Mouse (Mus musculus) intestine, postnatal 0 days (tissue): ENCODE data around the gene Ankrd12. TPM values are rescaled to one million over a fixed set of nuclear protein-coding genes. Genes with fewer than 3 reads are reported as not detected.

ENCODE experiments used
- ATAC-seq: fragments of 200-750 bp; cut with Nextera tagmentation; 2 replicates; pipeline ENCODE4 v1.8.0; 2017; ENCODE audit warnings: mild to moderate bottlenecking, moderate TSS enrichment, moderate library complexity
- H3K27ac ChIP-seq: fragments of 300-500 bp; sonication (generic); 2 replicates; pipeline ENCODE4 v1.5.1; 2014; ENCODE audit warnings: mild to moderate bottlenecking, low read depth, low read length, moderate library complexity
- H3K27me3 ChIP-seq: fragments of 300-500 bp; sonication (generic); replicated peaks from 2 replicates; pipeline ENCODE4 v1.6.1; 2014; ENCODE audit warnings: low read length, mixed read lengths; ENCODE audit not compliant: control insufficient read depth, insufficient read depth
- H3K36me3 ChIP-seq: fragments of 300-500 bp; sonication (generic); 2 replicates; pipeline ENCODE4 v1.6.1; 2014; ENCODE audit warnings: mild to moderate bottlenecking, moderate library complexity; ENCODE audit not compliant: control insufficient read depth, insufficient read depth
- H3K4me1 ChIP-seq: fragments of 300-500 bp; sonication (generic); replicated peaks from 2 replicates; pipeline ENCODE4 v1.6.1; 2014; ENCODE audit warnings: antibody characterized with exemption, low read length, mixed read lengths; ENCODE audit not compliant: control insufficient read depth, insufficient read depth
- H3K4me2 ChIP-seq: fragments of 300-500 bp; sonication (generic); replicated peaks from 2 replicates; pipeline ENCODE4 v1.6.1; 2014; ENCODE audit warnings: low read depth, mild to moderate bottlenecking, moderate library complexity
- H3K4me3 ChIP-seq: fragments of 300-500 bp; sonication (generic); 2 replicates; pipeline ENCODE4 v1.5.1; 2014; ENCODE audit warnings: low read depth, low read length
- H3K9ac ChIP-seq: fragments of 300-500 bp; sonication (generic); 2 replicates; pipeline ENCODE4 v1.6.1; 2014; ENCODE audit warnings: mild to moderate bottlenecking, low read depth, low read length
- H3K9me3 ChIP-seq: fragments of 300-500 bp; sonication (generic); 2 replicates; pipeline ENCODE4 v1.6.1; 2016; ENCODE audit warnings: mixed run types; ENCODE audit not compliant: control insufficient read depth
- CTCF ChIP-seq: sonication (generic); IDR thresholded peaks from 2 replicates; pipeline ENCODE4 v1.5.1; 2016; ENCODE audit warnings: low read depth, mild to moderate bottlenecking, control low read depth, antibody characterized with exemption, moderate library complexity
- WGBS: fragments of 180-500 bp; shearing (Covaris S2); extraction: QIAGEN DNeasy Blood & Tissue Kit; methylation state at CpG from one replicate; pipeline ENCODE4 v1.1.7; 2014; 5-methylcytosine and 5-hydroxymethylcytosine counted together
- polyA plus RNA-seq: library from polyadenylated mRNA; unstranded; fragments of >200 nt; fragmentation: Nextera tagmentation; extraction: Ambion mirVana; gene quantifications from 2 replicates; pipeline ENCODE4 v1.2.1, GENCODE M21; 2015

The Ankrd12 gene
- polyA plus RNA-seq, 1 experiment from 2014 or later = 21.9 TPM

DNA sequence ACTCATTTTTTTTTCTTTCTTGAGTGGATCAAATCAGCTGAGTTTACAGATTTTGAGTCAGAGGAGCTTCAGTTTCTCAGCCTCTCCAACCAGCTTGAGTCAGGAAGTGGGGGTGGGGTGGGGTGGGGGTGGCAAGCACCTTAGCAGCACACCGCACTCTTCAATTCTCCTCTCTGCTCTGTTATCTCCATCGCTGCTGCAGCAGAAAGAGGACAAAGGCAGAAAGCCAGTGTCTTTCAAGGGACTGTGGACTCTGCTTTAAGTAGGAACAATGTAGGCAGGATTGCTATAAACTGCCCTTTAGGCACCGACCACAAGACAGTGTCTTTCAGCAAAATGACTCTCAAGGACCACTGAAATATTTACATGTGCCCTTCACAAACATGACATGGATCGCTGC lies 122.9 kb downstream of the Ankrd12 start:
- WGBS = 57% methylated on average over 4 of the region's 4 CpGs
- no peak for TF ChIP-seq CTCF
- H3K27ac ChIP-seq = no peak overlapping the region
- H3K36me3 ChIP-seq = no peaks in the 10 kb centered on the region
- no peak overlapping the region for H3K4me2 ChIP-seq
- H3K4me1 ChIP-seq = no peaks in the 10 kb centered on the region; the same call in 1 of the 2 replicates
- H3K9ac ChIP-seq = no peak overlapping the region
- no peaks in the 10 kb centered on the region for H3K9me3 ChIP-seq
- H3K27me3 ChIP-seq = no peaks in the 10 kb centered on the region
- no peak overlapping the region for H3K4me3 ChIP-seq
- no peak for ATAC-seq

DNA sequence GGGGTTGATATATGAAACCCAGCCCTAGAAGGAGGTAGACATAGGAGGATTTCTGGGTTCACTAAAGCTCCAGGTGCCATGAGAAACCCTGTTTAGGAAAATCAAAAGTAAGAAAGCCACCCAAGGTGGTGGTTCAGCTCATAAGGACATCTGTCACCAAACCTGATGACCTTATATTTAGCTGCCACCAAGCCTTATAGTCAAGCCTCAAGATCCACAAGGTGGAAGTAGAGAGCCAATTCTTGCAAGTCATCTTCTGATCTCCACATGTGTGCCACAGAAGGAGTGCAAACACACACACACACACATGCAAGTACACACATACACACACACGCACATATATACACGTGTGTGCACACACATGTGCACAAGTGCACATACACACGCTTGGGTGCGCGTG lies 124.8 kb downstream of the Ankrd12 start:
- no peaks in the 10 kb centered on the region for H3K9me3 ChIP-seq
- H3K27me3 ChIP-seq = no peaks in the 10 kb centered on the region
- no peaks in the 10 kb centered on the region; the same call in 1 of the 2 replicates for H3K4me1 ChIP-seq
- no peak overlapping the region for H3K9ac ChIP-seq
- peak; percentile 73 for TF ChIP-seq CTCF
- H3K4me3 ChIP-seq = no peak overlapping the region
- H3K4me2 ChIP-seq = no peak overlapping the region
- ATAC-seq = no peak
- no peak overlapping the region for H3K27ac ChIP-seq
- 0 out of 2 replicates have a peak, but pooled peaks cover 9% of the 10 kb centered on the region for H3K36me3 ChIP-seq
- WGBS = 77% methylated on average over 5 of the region's 5 CpGs

DNA sequence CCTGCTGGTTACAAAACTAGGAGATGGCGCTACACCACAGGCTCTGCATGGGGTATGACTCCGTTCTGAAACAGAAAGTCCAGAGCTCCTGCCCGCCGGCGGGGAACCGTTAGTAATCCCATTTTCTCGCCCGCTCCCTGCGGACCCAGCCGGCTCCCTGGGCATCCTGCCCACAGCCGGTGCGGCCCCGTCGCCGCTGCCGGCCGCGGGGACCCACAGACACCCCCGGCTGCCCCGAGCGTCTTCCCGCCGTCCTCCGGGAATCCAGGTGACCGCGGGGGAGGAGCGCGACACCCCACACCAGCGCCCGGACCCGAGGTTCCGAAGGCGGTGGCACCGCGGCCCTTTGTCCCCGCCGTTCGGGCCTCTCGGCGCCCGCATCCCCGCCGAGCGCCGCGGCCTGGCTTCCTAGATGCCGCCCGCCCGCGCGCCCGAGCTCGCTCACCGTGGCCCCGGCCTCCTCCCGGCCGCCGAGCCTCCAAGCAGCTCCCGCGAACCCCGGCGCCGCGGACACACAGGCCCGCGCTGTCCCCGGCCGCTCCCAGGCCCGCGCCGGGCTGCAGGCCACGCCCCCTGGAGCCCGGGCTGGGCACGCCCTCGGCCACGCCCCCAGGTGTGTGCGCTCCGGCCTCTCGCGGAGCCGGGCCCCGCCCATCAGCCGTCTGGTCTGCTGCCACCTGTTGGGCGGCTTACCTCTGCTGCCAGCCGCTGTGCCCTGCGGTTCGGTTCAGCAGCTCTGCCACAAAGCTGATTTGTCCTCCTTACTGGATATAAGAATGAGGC lies 126.1 kb downstream of the Ankrd12 start, which contains the start of gene Twsg1:
Gene Twsg1 (minus strand): TSS at position 605 of the 783 bp plus-strand sequence.
- no peaks in the 10 kb centered on the region; the same call in 1 of the 2 replicates for H3K4me1 ChIP-seq
- peak within 1 kb of the TSS; percentile 92 for H3K4me3 ChIP-seq
- under 1% methylated on average over 80 of the region's 87 CpGs for WGBS
- ATAC-seq = peak; percentile 98
- no peaks in the 10 kb centered on the region for H3K9me3 ChIP-seq
- peak within 1 kb of the TSS; percentile 78 for H3K4me2 ChIP-seq
- H3K27me3 ChIP-seq = no peaks in the 10 kb centered on the region
- peak; percentile 88 for TF ChIP-seq CTCF
- peak within 1 kb of the TSS; percentile 94 for H3K9ac ChIP-seq
- peak within 1 kb of the TSS; percentile 90 for H3K27ac ChIP-seq
- H3K36me3 ChIP-seq = 0 out of 2 replicates have a peak, but pooled peaks cover 15% of the 10 kb centered on the region

DNA sequence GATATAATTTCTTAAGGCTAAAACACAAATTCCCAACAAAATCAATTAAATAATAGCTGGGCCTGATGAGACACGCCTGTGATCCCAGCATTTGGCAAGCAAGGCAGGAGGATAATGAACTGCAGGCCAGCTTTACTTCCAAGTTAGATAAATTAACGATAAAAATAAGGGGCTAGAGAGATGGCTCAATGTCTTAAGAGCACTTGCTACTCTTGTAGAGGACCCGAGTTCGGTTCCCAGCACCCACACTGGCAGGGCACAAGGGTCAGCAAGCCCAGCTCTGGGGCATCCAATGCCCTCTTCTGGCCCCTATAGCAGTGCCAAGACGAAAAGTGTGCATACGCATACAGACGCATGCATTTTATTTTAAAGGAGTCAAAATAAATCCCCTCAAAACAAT lies 126.7 kb downstream of the Ankrd12 start:
- H3K4me3 ChIP-seq = peak overlapping the region; percentile 92
- no peak for TF ChIP-seq CTCF
- H3K4me1 ChIP-seq = no peaks in the 10 kb centered on the region; the same call in 1 of the 2 replicates
- H3K4me2 ChIP-seq = peak overlapping the region; percentile 78
- H3K9me3 ChIP-seq = no peaks in the 10 kb centered on the region
- ATAC-seq = no peak
- peak overlapping the region; percentile 90 for H3K27ac ChIP-seq
- peak overlapping the region; percentile 94; the same call in 1 of the 2 replicates for H3K9ac ChIP-seq
- WGBS = 31% methylated on average over 7 of the region's 7 CpGs
- H3K36me3 ChIP-seq = 0 out of 2 replicates have a peak, but pooled peaks cover 19% of the 10 kb centered on the region
- H3K27me3 ChIP-seq = no peaks in the 10 kb centered on the region

DNA sequence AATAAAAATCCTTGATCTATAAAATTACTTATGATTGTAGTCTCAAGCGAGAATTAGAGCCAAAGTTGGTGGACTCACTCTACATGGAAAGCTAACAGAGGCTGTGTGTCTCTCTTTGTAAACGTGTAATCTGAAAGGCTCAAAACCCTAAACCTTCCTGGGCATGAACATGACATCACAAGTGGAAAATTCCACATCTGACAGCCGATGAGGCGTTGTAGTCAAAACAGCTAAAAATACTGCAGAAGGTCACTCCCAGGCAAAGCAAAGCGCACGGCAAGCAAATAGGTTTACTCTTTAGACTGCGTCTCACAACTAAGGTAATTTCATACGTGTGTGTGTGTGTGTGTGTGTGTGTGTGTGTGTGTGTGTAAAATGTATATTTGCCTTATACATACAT lies 129.6 kb downstream of the Ankrd12 start:
- WGBS = 79% methylated on average over 8 of the region's 8 CpGs
- no peak for TF ChIP-seq CTCF
- ATAC-seq = no peak
- H3K27me3 ChIP-seq = no peaks in the 10 kb centered on the region
- H3K4me1 ChIP-seq = no peaks in the 10 kb centered on the region; the same call in 1 of the 2 replicates
- 0 out of 2 replicates have a peak, but pooled peaks cover 19% of the 10 kb centered on the region for H3K36me3 ChIP-seq
- H3K9ac ChIP-seq = no peak overlapping the region
- H3K4me2 ChIP-seq = no peak overlapping the region
- no peak overlapping the region for H3K27ac ChIP-seq
- H3K4me3 ChIP-seq = no peak overlapping the region
- H3K9me3 ChIP-seq = no peaks in the 10 kb centered on the region

DNA sequence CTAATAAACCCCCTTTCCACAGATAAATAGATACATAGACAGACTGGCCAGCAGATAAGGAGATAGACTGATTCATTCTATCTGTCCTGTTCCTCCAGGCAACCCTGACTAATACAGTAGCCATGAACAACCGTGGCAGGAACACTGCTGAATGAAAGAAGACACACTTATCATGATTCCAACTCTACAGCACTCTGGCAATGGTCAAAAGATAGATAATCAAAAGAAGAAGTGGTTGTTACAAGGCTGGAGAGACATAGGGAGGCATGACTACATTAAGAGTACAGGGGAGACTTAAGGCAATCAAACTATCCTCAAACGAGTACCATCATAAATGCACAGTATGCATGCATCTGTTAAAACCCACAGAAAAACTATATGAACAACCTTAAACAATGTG lies 131.5 kb downstream of the Ankrd12 start:
- H3K27ac ChIP-seq = no peak overlapping the region
- no peak for ATAC-seq

More for the DNA sequence above, 131.5 kb downstream of the Ankrd12 start:
- Histone ChIP-seq H3K27me3 (no peaks in the 10 kb centered on the region), H3K4me2 (no peak overlapping the region), H3K36me3 (0 out of 2 replicates have a peak, but pooled peaks cover 19% of the 10 kb centered on the region), H3K9me3 (no peaks in the 10 kb centered on the region), H3K9ac (no peak overlapping the region), H3K4me1 (no peaks in the 10 kb centered on the region; the same call in 1 of the 2 replicates), H3K4me3 (no peak overlapping the region)
- TF ChIP-seq CTCF = no peak
- 81% methylated on average over 2 of the region's 2 CpGs for WGBS
